In the genomic region with DNA sequence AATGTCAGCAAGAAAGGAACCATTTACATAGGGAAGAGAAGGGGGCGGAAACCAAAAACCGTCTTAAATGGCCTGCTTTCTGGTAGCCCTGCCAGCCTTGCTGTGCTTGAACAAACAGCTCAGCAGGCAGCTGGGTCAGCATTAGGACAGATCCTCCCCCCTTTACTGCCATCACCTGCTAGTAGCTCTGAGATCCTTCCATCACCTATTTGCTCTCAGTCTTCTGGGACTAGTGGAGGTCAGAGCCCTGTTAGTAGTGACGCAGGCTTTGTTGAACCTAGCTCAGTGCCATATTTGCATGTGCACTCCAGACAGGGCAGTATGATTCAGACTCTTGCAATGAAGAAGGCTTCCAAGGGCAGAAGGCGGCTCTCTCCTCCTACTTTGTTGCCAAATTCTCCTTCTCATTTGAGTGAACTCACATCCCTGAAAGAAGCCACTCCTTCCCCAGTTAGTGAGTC, we compare ENCODE assay signal across 11 mouse cellular contexts. TPM values are rescaled to one million over a fixed set of nuclear protein-coding genes. Genes with fewer than 3 reads are reported as not detected.
DNase-seq lines count a peak whose midpoint lies in the region; ATAC-seq lines count a peak whose summit lies in the region.
"Had no signal": no experiment of that assay in that cellular context is flagged by ENCODE, and none has a peak within 500 bp of the region (broad histone marks: within the 10 kb centered on the region; RNA-seq: fewer than 3 reads in every experiment).

No protein-coding gene starts in this region.

- H3K4me3 ChIP-seq in hindbrain, embryonic 15.5 days, result no peak overlapping the region
- H3K4me3 ChIP-seq in hindbrain, embryonic 10.5 days, result no peak overlapping the region
- H3K4me3 ChIP-seq: liver, embryonic 13.5 days; midbrain, embryonic 13.5 days had no signal

- no peak overlapping the region for H3K4me2 ChIP-seq in hindbrain, embryonic 15.5 days
- H3K4me2 ChIP-seq: liver, embryonic 13.5 days; midbrain, embryonic 13.5 days had no signal

- no peaks in the 10 kb centered on the region for H3K9me3 ChIP-seq in hindbrain, embryonic 15.5 days
- H3K9me3 ChIP-seq in hindbrain, embryonic 10.5 days, result no peaks in the 10 kb centered on the region
- H3K9me3 ChIP-seq: liver, embryonic 13.5 days; midbrain, embryonic 13.5 days had no signal

- no peaks in the 10 kb centered on the region for H3K27me3 ChIP-seq in hindbrain, embryonic 15.5 days
- no peaks in the 10 kb centered on the region for H3K27me3 ChIP-seq in hindbrain, embryonic 10.5 days (ENCODE audit: insufficient read depth, poor library complexity, severe bottlenecking)
- H3K27me3 ChIP-seq: liver, embryonic 13.5 days; midbrain, embryonic 13.5 days had no signal

- peaks cover 3% of the 10 kb centered on the region; the same call in 1 of the 2 replicates for H3K4me1 ChIP-seq in hindbrain, embryonic 15.5 days (replicated peaks)
- no peaks in the 10 kb centered on the region for H3K4me1 ChIP-seq in hindbrain, embryonic 10.5 days (replicated peaks)
- H3K4me1 ChIP-seq: liver, embryonic 13.5 days; midbrain, embryonic 13.5 days had no signal

- no peak overlapping the region for H3K27ac ChIP-seq in hindbrain, embryonic 15.5 days (replicated peaks)
- no peak overlapping the region for H3K27ac ChIP-seq in hindbrain, embryonic 10.5 days
- H3K27ac ChIP-seq: liver, embryonic 13.5 days; midbrain, embryonic 13.5 days had no signal

- H3K36me3 ChIP-seq in hindbrain, embryonic 15.5 days, result peaks cover 34% of the 10 kb centered on the region
- peaks cover 74% of the 10 kb centered on the region for H3K36me3 ChIP-seq in hindbrain, embryonic 10.5 days

- ATAC-seq in hindbrain, embryonic 15.5 days (ENCODE audit: low FRiP score, low read depth), result peak; percentile 75; the same call in 1 of the 2 replicates
- ATAC-seq: midbrain, embryonic 13.5 days had no signal

- no peak overlapping the region for H3K9ac ChIP-seq in hindbrain, embryonic 15.5 days
- H3K9ac ChIP-seq: liver, embryonic 13.5 days; midbrain, embryonic 13.5 days had no signal

- DNase-seq in hindbrain, embryonic 10.5 days (ENCODE audit: low spot score), result no peak
- peak; percentile 73 for DNase-seq in Muller cell, postnatal 12 days (ENCODE audit: inconsistent ontology term)
- peak; percentile 48 to 63 for DNase-seq in adrenal gland, postnatal 36 days
- peak; percentile 30 for DNase-seq in lung, postnatal 10 days
- no peak for DNase-seq in thymus, postnatal 10 days (ENCODE audit: low spot score in 2 of 2)
- no peak for DNase-seq in cerebellum, adult 11 months
- no peak for DNase-seq in layer of hippocampus, adult 9-11 months
- DNase-seq: heart, postnatal 36 days; liver, embryonic 13.5 days had no signal

- WGBS in hindbrain, embryonic 15.5 days, result 19% methylated on average over 4 of the region's 4 CpGs
- 49% methylated on average over 4 of the region's 4 CpGs for WGBS in hindbrain, embryonic 10.5 days

RNA-seq across cellular contexts. Expression of a gene that starts 33.0 kb away (rescaled TPM):
- 121 and 129 TPM in 2 replicates for polyA plus RNA-seq in hindbrain, embryonic 15.5 days (2015; fragmentation: Nextera tagmentation; extraction: Ambion mirVana)
- 132 and 142 TPM in 2 replicates for polyA plus RNA-seq in hindbrain, embryonic 10.5 days (2016; fragmentation: Nextera tagmentation; extraction: Ambion mirVana)
- 100 to 1,000 TPM; 128 to 140 TPM for total RNA-seq in adrenal gland, postnatal 36 days (2021)

RNA-seq across cellular contexts. Expression of a gene that starts 33.5 kb away (rescaled TPM):
- 17.5 and 19.5 TPM in 2 replicates for polyA plus RNA-seq in hindbrain, embryonic 15.5 days (2015; fragmentation: Nextera tagmentation; extraction: Ambion mirVana)
- 12.3 and 12.9 TPM in 2 replicates for polyA plus RNA-seq in hindbrain, embryonic 10.5 days (2016; fragmentation: Nextera tagmentation; extraction: Ambion mirVana)
- 10 to 100 TPM; 49.3 to 52.2 TPM for total RNA-seq in adrenal gland, postnatal 36 days (2021)

Comparison
In these comparisons a context has a peak if more than half of its experiments do, and no peak if none do; other contexts are left out.
1. DNase-seq: peak in Muller cell, postnatal 12 days (single experiment), adrenal gland, postnatal 36 days (2 of 2) and lung, postnatal 10 days (single experiment); none in hindbrain, embryonic 10.5 days (single experiment), thymus, postnatal 10 days (0 of 2), cerebellum, adult 11 months (single experiment) and layer of hippocampus, adult 9-11 months (single experiment).